Mouse (Mus musculus) forebrain, embryonic 11.5 days (tissue): Measurements from ENCODE around the gene Tyw1. TPM values are rescaled to one million over a fixed set of nuclear protein-coding genes. Genes with fewer than 3 reads are reported as not detected.

Experiments used
- polyA plus RNA-seq: library from polyadenylated mRNA; unstranded; fragments of >200 nt; fragmentation: Nextera tagmentation; extraction: Ambion mirVana; gene quantifications from 2 replicates; pipeline ENCODE4 v1.2.1, GENCODE M21; 2014

Tyw1 gene
- polyA plus RNA-seq, 1 experiment from 2014 or later, result 26.2 TPM

Other genes with a start within 250 kb of the Tyw1 start
- 27.0 and 33.4 TPM in 2 replicates for gene Asl, start 226.4 kb upstream of the Tyw1 start, polyA plus RNA-seq
- gene Crcp, start 226.3 kb upstream of the Tyw1 start, polyA plus RNA-seq, result 36.4 and 39.0 TPM in 2 replicates
- gene Tpst1, start 182.3 kb upstream of the Tyw1 start, polyA plus RNA-seq, result 60.8 and 62.7 TPM in 2 replicates
- 6.0 and 6.7 TPM in 2 replicates for gene Kctd7, start 110.8 kb upstream of the Tyw1 start, polyA plus RNA-seq
- gene Rabgef1, start 83.8 kb upstream of the Tyw1 start, polyA plus RNA-seq, result 23.1 and 27.0 TPM in 2 replicates
- gene Tmem248, start 38.5 kb upstream of the Tyw1 start, polyA plus RNA-seq, result 34.7 and 35.3 TPM in 2 replicates
- gene Sbds, start 89 bp upstream of the Tyw1 start, polyA plus RNA-seq, result 65.4 and 76.8 TPM in 2 replicates
- 0.33 and 0.48 TPM in 2 replicates for gene Caln1, start 113.8 kb downstream of the Tyw1 start, polyA plus RNA-seq
- gene A330070K13Rik, start 129.0 kb downstream of the Tyw1 start, polyA plus RNA-seq, result not detected in 2 replicates